Mouse (Mus musculus) ES-Bruce4 (cell line): ENCODE results near the gene Slc24a3. TPM values are rescaled to one million over a fixed set of nuclear protein-coding genes. Genes with fewer than 3 reads are reported as not detected.

Experiments
- H3K27ac ChIP-seq: 2 replicates; pipeline ENCODE4 v1.5.1; 2012; ENCODE audit warnings: low read length, inconsistent platforms; ENCODE audit not compliant: insufficient read depth
- H3K27me3 ChIP-seq: 2 replicates; pipeline ENCODE4 v1.6.1; 2012; ENCODE audit warnings: mild to moderate bottlenecking, low read length, inconsistent platforms; ENCODE audit not compliant: control insufficient read depth, poor library complexity, insufficient read depth, severe bottlenecking
- H3K36me3 ChIP-seq: 2 replicates; pipeline ENCODE4 v1.6.1; 2012; ENCODE audit warnings: inconsistent platforms, mild to moderate bottlenecking, low read length, moderate library complexity; ENCODE audit not compliant: control insufficient read depth, poor library complexity, insufficient read depth, severe bottlenecking
- H3K4me1 ChIP-seq: one replicate; pipeline ENCODE4 v1.8.1; 2011; ENCODE audit warnings: low read length; ENCODE audit not compliant: control insufficient read depth, insufficient read depth
- H3K4me3 ChIP-seq: 2 replicates; pipeline ENCODE4 v1.5.1; 2011; ENCODE audit warnings: low read depth, mild to moderate bottlenecking, low read length
- H3K9ac ChIP-seq: 2 replicates; pipeline ENCODE4 v1.6.1; 2012; ENCODE audit warnings: low read depth, mild to moderate bottlenecking, inconsistent platforms; ENCODE audit not compliant: poor library complexity, severe bottlenecking
- H3K9me3 ChIP-seq: replicated peaks from 2 replicates; pipeline ENCODE4 v1.6.1; 2012; ENCODE audit warnings: mild to moderate bottlenecking, low read length, inconsistent platforms; ENCODE audit not compliant: control insufficient read depth, poor library complexity, insufficient read depth, severe bottlenecking
- CTCF ChIP-seq: IDR thresholded peaks from one replicate; pipeline ENCODE4 v1.8.1; 2011; ENCODE audit warnings: low read depth, low read length
- EP300 ChIP-seq: IDR thresholded peaks from 2 replicates; pipeline ENCODE4 v1.6.1; 2011; ENCODE audit warnings: low read depth, low read length; ENCODE audit not compliant: insufficient read depth
- POLR2A ChIP-seq: IDR thresholded peaks from one replicate; pipeline ENCODE4 v1.8.1; 2011; ENCODE audit warnings: low read length; ENCODE audit not compliant: insufficient read depth
- polyA plus RNA-seq: library from polyadenylated mRNA; stranded (reverse); fragments of >200 nt; gene quantifications from 2 replicates; pipeline ENCODE4 v1.2.4, GENCODE M21; 2011; ENCODE audit warnings: low read depth; ENCODE audit not compliant: missing spikeins, insufficient read depth, insufficient read length

The Slc24a3 gene
- polyA plus RNA-seq, 1 experiment = 0.16 TPM

DNA sequence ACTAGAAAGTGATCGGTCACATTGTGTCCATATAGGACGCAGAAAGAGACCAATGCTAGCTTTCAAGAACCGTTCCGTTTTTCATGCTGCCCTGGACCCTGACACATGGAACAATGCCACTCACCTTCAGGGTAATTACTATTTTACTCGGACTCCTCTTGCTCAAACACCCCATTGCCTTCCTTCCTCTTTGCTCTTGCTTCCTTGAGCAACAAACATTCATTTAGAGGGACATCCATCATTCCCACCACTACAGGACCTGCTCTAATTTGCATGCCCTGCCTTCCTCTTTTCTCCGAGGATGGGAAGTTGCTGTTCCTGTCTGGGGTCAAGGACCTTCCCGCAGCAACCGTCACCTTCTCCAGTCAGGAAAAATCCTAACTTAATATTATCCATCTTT lies 517.3 kb downstream of the Slc24a3 start:
- Histone ChIP-seq H3K36me3 (no peaks in the 10 kb centered on the region), H3K9ac (no peak overlapping the region), H3K9me3 (no peaks in the 10 kb centered on the region), H3K4me1 (no peaks in the 10 kb centered on the region), H3K4me3 (no peak overlapping the region), H3K27me3 (no peaks in the 10 kb centered on the region), H3K27ac (no peak overlapping the region)
- no peak for TF ChIP-seq CTCF
- TF ChIP-seq POLR2A = no peak
- no peak for TF ChIP-seq EP300

DNA sequence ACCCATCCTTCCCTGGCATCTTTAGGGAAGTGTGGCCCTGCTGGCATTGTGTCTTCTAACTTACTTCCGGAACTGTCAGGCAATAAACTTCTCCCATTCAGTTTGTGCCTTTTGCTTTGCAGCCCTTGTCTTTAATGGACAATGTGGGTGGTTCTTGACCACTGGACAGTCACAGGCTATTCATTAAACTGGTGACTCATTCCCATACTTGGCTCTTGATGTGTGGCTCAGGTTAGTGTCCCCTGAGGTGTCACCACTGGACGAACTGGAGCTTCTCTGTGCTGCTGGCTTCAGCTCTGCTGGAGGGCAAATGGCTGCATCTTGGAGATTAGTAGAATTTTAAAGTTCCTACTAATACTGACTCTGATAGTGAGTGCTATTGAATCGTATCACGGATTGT lies 518.5 kb downstream of the Slc24a3 start:
- H3K4me1 ChIP-seq = no peaks in the 10 kb centered on the region
- no peak for TF ChIP-seq EP300
- TF ChIP-seq POLR2A = no peak
- no peak for TF ChIP-seq CTCF
- H3K9ac ChIP-seq = no peak overlapping the region
- H3K27me3 ChIP-seq = no peaks in the 10 kb centered on the region
- H3K4me3 ChIP-seq = no peak overlapping the region
- H3K9me3 ChIP-seq = no peaks in the 10 kb centered on the region
- H3K36me3 ChIP-seq = no peaks in the 10 kb centered on the region
- H3K27ac ChIP-seq = no peak overlapping the region

DNA sequence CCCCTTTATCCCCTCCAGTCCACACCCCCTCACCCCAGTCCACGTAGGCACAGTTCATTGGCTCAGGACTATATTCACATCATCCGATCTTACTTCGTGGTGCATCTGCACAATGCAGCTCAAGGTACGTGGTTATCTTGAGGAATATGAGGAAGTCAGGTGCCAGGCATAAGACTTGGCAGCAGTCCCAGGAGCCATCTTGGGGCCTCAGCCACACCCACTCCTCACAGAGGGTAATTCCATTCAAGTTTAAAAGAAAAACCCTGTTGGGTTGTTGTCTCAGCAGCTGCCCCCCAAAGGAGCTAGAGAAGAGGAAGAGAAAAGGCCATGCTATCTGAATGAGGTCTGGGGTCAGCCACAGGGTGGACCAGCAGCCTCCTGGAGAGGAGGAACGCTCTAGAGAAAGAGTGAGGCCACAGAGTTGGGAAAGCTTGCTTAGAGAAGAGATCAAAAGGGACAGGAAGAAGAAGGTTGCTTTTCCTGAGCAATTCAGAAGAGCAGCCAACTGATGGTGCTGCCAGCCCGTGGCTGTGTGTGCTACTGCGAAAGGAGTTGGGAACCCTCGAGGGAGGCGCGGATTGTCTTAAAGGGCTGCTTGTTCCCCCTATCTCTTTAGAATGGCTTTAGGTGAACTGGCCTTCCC lies 523.9 kb downstream of the Slc24a3 start:
- Histone ChIP-seq H3K27me3 (no peaks in the 10 kb centered on the region; the same call in 1 of the 2 replicates), H3K27ac (no peak overlapping the region), H3K4me1 (no peaks in the 10 kb centered on the region), H3K9ac (no peak overlapping the region), H3K36me3 (no peaks in the 10 kb centered on the region), H3K4me3 (no peak overlapping the region), H3K9me3 (no peaks in the 10 kb centered on the region)
- TF ChIP-seq CTCF = no peak
- TF ChIP-seq EP300 = no peak
- TF ChIP-seq POLR2A = no peak
